Mouse (Mus musculus) CH12.LX (cell line): ENCODE results near the gene Dglucy. TPM values are rescaled to one million over a fixed set of nuclear protein-coding genes. Genes with fewer than 3 reads are reported as not detected.

Experiments used
- DNase-seq: peaks from one replicate; pipeline ENCODE4 v3.0.0-alpha.2; 2013; ENCODE audit errors: extremely low read depth
- H3K27ac ChIP-seq: 2 replicates; pipeline ENCODE4 v1.5.1; 2012; ENCODE audit warnings: low read depth, mild to moderate bottlenecking, control low read depth, moderate library complexity; ENCODE audit not compliant: insufficient read depth
- H3K27me3 ChIP-seq: replicated peaks from 2 replicates; pipeline ENCODE3; 2012; ENCODE audit warnings: inconsistent platforms
- H3K36me3 ChIP-seq, 2 experiments: replicated peaks in 1 of 2; 2 replicates each; pipeline versions ENCODE3 to v1.6.1; 2012; ENCODE audit warnings: inconsistent platforms in 1 of 2, low read length in 1 of 2, mild to moderate bottlenecking in 1 of 2, mixed read lengths in 1 of 2, moderate library complexity in 1 of 2; ENCODE audit not compliant: control insufficient read depth in 1 of 2, insufficient read depth in 1 of 2
- H3K4me1 ChIP-seq, 2 experiments: 2 replicates each; pipeline ENCODE4 v1.6.1; 2012; ENCODE audit warnings: inconsistent platforms in 1 of 2, moderate library complexity in 1 of 2; ENCODE audit not compliant: insufficient read depth in 2 of 2, control insufficient read depth in 1 of 2
- H3K4me2 ChIP-seq: 2 replicates; pipeline ENCODE4 v1.6.1; 2012; ENCODE audit warnings: low read depth, mild to moderate bottlenecking, control low read depth; ENCODE audit not compliant: poor library complexity, insufficient read depth, severe bottlenecking
- H3K4me3 ChIP-seq, 3 experiments: fragments of 150-350 bp in 1 of 3; sonication (generic) in 1 of 3; replicated peaks in 1 of 3; 2 replicates each; pipeline versions ENCODE3 to v1.5.1; 2011 to 2012; ENCODE audit warnings: low read depth in 2 of 3, low read length in 2 of 3, mild to moderate bottlenecking in 2 of 3, moderate library complexity in 2 of 3, control low read depth in 1 of 3, improper control_type of control experiment in 1 of 3, inconsistent platforms in 1 of 3, mixed read lengths in 1 of 3; ENCODE audit not compliant: poor library complexity in 1 of 3
- H3K79me2 ChIP-seq: replicated peaks from 2 replicates; pipeline ENCODE4 v1.6.1; 2012; ENCODE audit warnings: mild to moderate bottlenecking, moderate library complexity; ENCODE audit not compliant: control insufficient read depth, poor library complexity, insufficient read depth, severe bottlenecking; ENCODE audit errors: extremely low read depth
- H3K9ac ChIP-seq: 2 replicates; pipeline ENCODE4 v1.6.1; 2012; ENCODE audit warnings: low read depth, mild to moderate bottlenecking, control low read depth, moderate library complexity; ENCODE audit not compliant: insufficient read depth
- H3K9me3 ChIP-seq: replicated peaks from 2 replicates; pipeline ENCODE3; 2012; ENCODE audit warnings: low read length, inconsistent platforms, mixed read lengths
- CHD2 ChIP-seq: IDR thresholded peaks from 2 replicates; pipeline ENCODE4 v1.6.1; 2011; ENCODE audit warnings: low read length, improper control_type of control experiment
- E2F4 ChIP-seq: IDR thresholded peaks from 2 replicates; pipeline ENCODE4 v1.6.1; 2011; ENCODE audit warnings: low read depth, low read length, improper control_type of control experiment; ENCODE audit not compliant: insufficient replicate concordance
- ETS1 ChIP-seq: conservative IDR thresholded peaks from 2 replicates; pipeline ENCODE4 v1.6.1; 2012; ENCODE audit warnings: low read depth, mild to moderate bottlenecking, inconsistent platforms, low read length, improper control_type of control experiment, moderate library complexity
- GABPA ChIP-seq: IDR thresholded peaks from 2 replicates; pipeline ENCODE4 v1.6.1; 2012; ENCODE audit warnings: low read depth, low read length, improper control_type of control experiment, inconsistent platforms; ENCODE audit not compliant: insufficient replicate concordance
- IRF4 ChIP-seq: IDR thresholded peaks from 2 replicates; pipeline ENCODE4 v1.6.1; 2014; ENCODE audit warnings: low read depth, mild to moderate bottlenecking, inconsistent platforms, low read length, improper control_type of control experiment
- JUND ChIP-seq: conservative IDR thresholded peaks from 2 replicates; pipeline ENCODE4 v1.6.1; 2011; ENCODE audit warnings: low read depth, low read length, improper control_type of control experiment
- KAT2A ChIP-seq: IDR thresholded peaks from 2 replicates; pipeline ENCODE4 v1.6.1; 2012; ENCODE audit warnings: low read length, improper control_type of control experiment, inconsistent platforms; ENCODE audit not compliant: insufficient replicate concordance
- MAFK ChIP-seq: IDR thresholded peaks from 2 replicates; pipeline ENCODE4 v1.6.1; 2011; ENCODE audit warnings: low read length, improper control_type of control experiment; ENCODE audit not compliant: insufficient replicate concordance
- MAZ ChIP-seq: IDR thresholded peaks from 2 replicates; pipeline ENCODE4 v1.6.1; 2012; ENCODE audit warnings: low read depth, mild to moderate bottlenecking, inconsistent platforms, low read length, improper control_type of control experiment, moderate library complexity
- MEF2A ChIP-seq: IDR thresholded peaks from 2 replicates; pipeline ENCODE4 v1.6.1; 2014; ENCODE audit warnings: low read depth, mild to moderate bottlenecking, inconsistent platforms, low read length, improper control_type of control experiment, borderline replicate concordance
- NELFE ChIP-seq: IDR thresholded peaks from 2 replicates; pipeline ENCODE4 v1.6.1; 2011; ENCODE audit warnings: low read depth, low read length, improper control_type of control experiment
- POLR2A ChIP-seq: IDR thresholded peaks from 2 replicates; pipeline ENCODE4 v1.6.1; 2011; ENCODE audit warnings: low read depth, mild to moderate bottlenecking, improper control_type of control experiment, low read length
- POLR2AphosphoS2 ChIP-seq: IDR thresholded peaks from 2 replicates; pipeline ENCODE4 v1.6.1; 2011; ENCODE audit warnings: low read depth, low read length, improper control_type of control experiment
- RCOR1 ChIP-seq: conservative IDR thresholded peaks from 2 replicates; pipeline ENCODE4 v1.6.1; 2012; ENCODE audit warnings: low read depth, mild to moderate bottlenecking, inconsistent platforms, low read length, improper control_type of control experiment
- SMC3 ChIP-seq: IDR thresholded peaks from 2 replicates; pipeline ENCODE4 v1.6.1; 2011; ENCODE audit warnings: low read depth, low read length, improper control_type of control experiment
- TBP ChIP-seq: conservative IDR thresholded peaks from 2 replicates; pipeline ENCODE4 v1.6.1; 2011; ENCODE audit warnings: low read depth, low read length, improper control_type of control experiment
- TCF12 ChIP-seq: IDR thresholded peaks from 2 replicates; pipeline ENCODE4 v1.6.1; 2014; ENCODE audit warnings: low read depth, mild to moderate bottlenecking, inconsistent platforms, low read length, improper control_type of control experiment
- UBTF ChIP-seq: IDR thresholded peaks from 2 replicates; pipeline ENCODE4 v1.6.1; 2012; ENCODE audit warnings: low read depth, mild to moderate bottlenecking, inconsistent platforms, low read length, improper control_type of control experiment, moderate library complexity
- USF1 ChIP-seq: IDR thresholded peaks from 2 replicates; pipeline ENCODE4 v1.6.1; 2014; ENCODE audit warnings: low read depth, mild to moderate bottlenecking, inconsistent platforms, low read length, improper control_type of control experiment
- USF2 ChIP-seq: conservative IDR thresholded peaks from 2 replicates; pipeline ENCODE4 v1.6.1; 2011; ENCODE audit warnings: low read depth, low read length, improper control_type of control experiment
- ZKSCAN1 ChIP-seq: IDR thresholded peaks from 2 replicates; pipeline ENCODE4 v1.6.1; 2012; ENCODE audit warnings: low read depth, inconsistent platforms, low read length, improper control_type of control experiment, borderline replicate concordance
- ZMIZ1 ChIP-seq: IDR thresholded peaks from 2 replicates; pipeline ENCODE4 v1.6.1; 2012; ENCODE audit warnings: low read depth, mild to moderate bottlenecking, inconsistent platforms, low read length, improper control_type of control experiment
- dilution Hi-C: fragments of 300-500 bp; cut with MboI; formaldehyde crosslinking; loops from 2 replicates; pipeline ENCODE4 v1.14.3; 2020; ENCODE audit warnings: low sequenced_read_pairs; ENCODE audit not compliant: extremely low pct_unique_long_range_greater_than_20kb, extremely low pct_ligation_motif_present
- in situ Hi-C: fragments of 300-500 bp; cut with MboI; formaldehyde crosslinking; loops from 3 replicates; pipeline ENCODE4 v1.14.3; 2019; ENCODE audit warnings: low sequenced_read_pairs, low pct_ligation_motif_present, low pct_unique_long_range_greater_than_20kb, mixed read lengths
- polyA plus RNA-seq: library from polyadenylated mRNA; unstranded; fragments of >175 nt; gene quantifications from 2 replicates; pipeline ENCODE4 v1.2.1, GENCODE M21; 2012; ENCODE audit warnings: low read depth; ENCODE audit not compliant: insufficient read length
- total RNA-seq, 2 experiments: library from RNA; depleted of rRNA; stranded (reverse); fragments of 300-350 nt in 1 of 2; fragments of >200 nt in 1 of 2; gene quantifications; 2 replicates each; pipeline ENCODE4 v1.2.3; 2012 to 2014

Dglucy gene
- total RNA-seq (2012; rRNA removed): 12.5 and 20.6 TPM in 2 replicates
- 5.3 and 5.5 TPM in 2 replicates for total RNA-seq (2014; rRNA removed)
- polyA plus RNA-seq: 10.1 and 11.0 TPM in 2 replicates

DNA sequence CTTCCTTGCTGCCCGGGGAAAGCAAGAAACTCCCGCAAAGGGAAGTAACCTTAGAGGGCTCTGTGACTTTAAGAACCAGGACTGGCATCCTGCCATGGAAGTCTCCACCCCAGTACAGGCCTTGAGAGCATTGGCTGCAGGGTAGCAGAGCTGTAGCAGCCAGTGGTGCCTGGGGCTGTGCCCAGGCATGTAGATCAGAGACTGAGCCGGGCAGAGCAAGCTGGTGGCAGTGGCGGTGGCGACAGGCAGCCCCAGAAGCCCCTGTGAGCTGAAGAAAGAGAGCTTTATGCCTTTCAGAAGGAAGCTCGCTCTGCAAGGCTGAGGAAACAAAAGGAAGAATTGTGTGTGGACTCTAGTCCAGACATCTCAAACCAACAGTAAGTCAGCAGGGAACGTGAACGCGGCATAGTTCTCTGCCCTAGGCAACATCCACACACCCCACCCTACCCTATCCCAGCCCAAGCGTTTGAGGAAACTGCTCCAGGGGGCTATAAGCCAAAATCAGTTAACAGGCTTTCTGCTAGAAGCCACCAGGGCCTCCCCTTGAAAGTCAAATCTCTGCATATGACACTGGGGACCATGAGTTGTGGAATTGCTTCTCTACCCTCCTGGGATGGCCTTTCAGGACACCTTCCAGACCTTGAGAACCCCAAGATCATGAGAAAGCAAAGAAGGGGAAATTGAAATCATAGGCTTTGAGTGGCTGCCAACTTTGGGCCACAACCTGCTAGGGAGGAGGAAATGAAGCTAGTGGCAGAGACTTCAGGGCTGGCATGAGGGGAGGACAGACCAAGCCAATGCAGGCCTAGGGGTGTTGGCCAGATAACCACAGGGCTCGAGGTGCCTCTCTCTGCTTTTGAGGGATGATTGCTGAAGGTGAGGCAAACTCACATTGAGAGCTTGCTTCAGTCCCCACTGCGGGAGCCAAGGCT, at the start of gene Dglucy:
Dglucy (plus strand) TSS at position 124 of the 932 bp plus-strand sequence.
- peaks cover 7 to 35% of the 10 kb centered on the region in 2 experiments for H3K4me1 ChIP-seq
- DNase-seq: peak; percentile 64
- peak within 1 kb of the TSS; percentile 42 for H3K4me2 ChIP-seq
- no peaks in the 10 kb centered on the region for H3K27me3 ChIP-seq
- dilution Hi-C loops (no loop called here), in situ Hi-C loops (no loop called here)
- H3K79me2 ChIP-seq: no peaks in the 10 kb centered on the region
- TF ChIP-seq ETS1 (no peak), TCF12 (peak; percentile 70), TBP (peak; percentile 62), POLR2A (peak; percentile 84), ZMIZ1 (peak; percentile 16; the same call in 1 of the 2 replicates), RCOR1 (no peak), UBTF (0 out of 2 replicates have a peak, but pooled peaks have one; percentile 14), NELFE (peak; percentile 66)
- H3K4me3 ChIP-seq: peak within 1 kb of the TSS; percentile 49 to 56 (median 55)
- 0 out of 2 replicates have a peak within 1 kb of the TSS, but pooled peaks have one; percentile 28 for H3K27ac ChIP-seq
- H3K9me3 ChIP-seq: no peaks in the 10 kb centered on the region
- peak within 1 kb of the TSS; percentile 59 for H3K9ac ChIP-seq
- H3K36me3 ChIP-seq: peaks cover 0 to 4% of the 10 kb centered on the region in 2 experiments

DNA sequence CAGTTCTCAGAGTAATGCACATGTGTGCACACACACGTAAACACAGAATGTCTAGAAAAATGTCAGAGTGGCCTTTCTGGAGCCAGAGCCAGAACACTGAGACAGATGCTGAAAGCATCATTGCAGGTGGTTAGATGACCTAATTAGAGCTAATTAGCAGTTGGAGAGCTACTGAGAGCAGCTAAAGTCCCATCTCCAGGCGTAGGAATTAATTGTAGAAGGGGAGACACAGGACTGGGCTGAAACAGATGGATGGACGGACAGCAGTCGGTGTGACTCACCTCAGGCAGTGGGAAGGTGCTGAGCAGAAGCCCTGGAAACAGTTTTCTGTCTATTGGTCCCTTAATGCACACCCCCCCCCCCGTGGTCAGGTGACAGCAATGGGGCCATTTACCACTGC, 43.7 kb upstream of the Dglucy start:
- in situ Hi-C loops: no loop called here
- Histone ChIP-seq H3K4me3 (no peak overlapping the region), H3K4me2 (no peak overlapping the region), H3K79me2 (no peaks in the 10 kb centered on the region), H3K4me1 (peaks cover 8 to 26% of the 10 kb centered on the region in 2 experiments; a peak in 3 of 4 replicates), H3K27ac (no peak overlapping the region), H3K27me3 (no peaks in the 10 kb centered on the region), H3K9ac (no peak overlapping the region), H3K36me3 (no peaks in the 10 kb centered on the region)
- no peak for DNase-seq
- no peak for TF ChIP-seq RCOR1
- TF ChIP-seq MAFK: no peak
- no peak for TF ChIP-seq GABPA
- no peak for TF ChIP-seq KAT2A
- TF ChIP-seq JUND: no peak
- TF ChIP-seq UBTF: no peak
- no peak for TF ChIP-seq IRF4
- TF ChIP-seq POLR2AphosphoS2: no peak
- no peak for TF ChIP-seq USF1
- TF ChIP-seq SMC3: no peak
- TF ChIP-seq ZKSCAN1: no peak
- no peak for TF ChIP-seq USF2
- TF ChIP-seq CHD2: no peak
- TF ChIP-seq MEF2A: no peak
- TF ChIP-seq ZMIZ1: no peak
- TF ChIP-seq E2F4: no peak
- no peak for TF ChIP-seq MAZ
- TF ChIP-seq, all 38 proteins: peak for 0
- H3K9me3 ChIP-seq: no peaks in the 10 kb centered on the region
- dilution Hi-C loops: no loop called here
